ENCODE assay signal across 8 mouse cellular contexts in genomic region chr13:52702201-52702611, GRCm38 (mm10).
DNase-seq lines count a peak whose midpoint lies in the region; ATAC-seq and TF ChIP-seq lines count a peak whose summit lies in the region.

No protein-coding gene starts in this region.

- no peaks in the 10 kb centered on the region for H3K9me3 ChIP-seq in midbrain, embryonic 13.5 days
- no peaks in the 10 kb centered on the region for H3K9me3 ChIP-seq in midbrain, embryonic 16.5 days (replicated peaks; ENCODE audit: control insufficient read depth, low read length, poor library complexity, severe bottlenecking)
- no peaks in the 10 kb centered on the region for H3K9me3 ChIP-seq in limb, embryonic 11.5 days (ENCODE audit: control insufficient read depth, low read length)
- H3K9me3 ChIP-seq in liver, embryonic 12.5 days (replicated peaks), result no peaks in the 10 kb centered on the region
- H3K9me3 ChIP-seq in forebrain, embryonic 14.5 days (replicated peaks; ENCODE audit: control insufficient read depth, low read length), result no peaks in the 10 kb centered on the region

- peak; percentile 8 to 10 for DNase-seq in cerebellum, postnatal 14 days
- DNase-seq in cerebellum, adult 2 months, result no peak
- peak; percentile 38 for DNase-seq in limb, embryonic 11.5 days (ENCODE audit: low spot score)
- DNase-seq in thymus, postnatal 25 days, result peak; percentile 59
- DNase-seq in forebrain, embryonic 14.5 days (ENCODE audit: low spot score), result no peak

- 28% methylated on average over 15 of the region's 15 CpGs for whole genome bisulfite sequencing in cerebellum, adult 2 months
- WGBS in midbrain, embryonic 13.5 days, result 57% methylated on average over 15 of the region's 15 CpGs
- WGBS in midbrain, embryonic 16.5 days, result 40% methylated on average over 15 of the region's 15 CpGs
- 25% methylated on average over 15 of the region's 15 CpGs for WGBS in limb, embryonic 11.5 days
- WGBS in liver, embryonic 12.5 days (ENCODE audit: insufficient replicate concordance), result 46% methylated on average over 15 of the region's 15 CpGs
- 68% methylated on average over 15 of the region's 15 CpGs for WGBS in forebrain, embryonic 14.5 days

- 0 out of 2 replicates have a peak overlapping the region, but pooled peaks have one; percentile 10 for H3K9ac ChIP-seq in midbrain, embryonic 13.5 days (replicated peaks)
- no peak overlapping the region for H3K9ac ChIP-seq in midbrain, embryonic 16.5 days (ENCODE audit: low read depth, low read length)
- no peak overlapping the region for H3K9ac ChIP-seq in limb, embryonic 11.5 days (ENCODE audit: low read length)
- no peak overlapping the region for H3K9ac ChIP-seq in liver, embryonic 12.5 days
- H3K9ac ChIP-seq in forebrain, embryonic 14.5 days (ENCODE audit: low read length), result no peak overlapping the region

- H3K27me3 ChIP-seq in cerebellum, adult 2 months (ENCODE audit: control insufficient read depth, insufficient read depth, low read length), result no peaks in the 10 kb centered on the region
- H3K27me3 ChIP-seq in midbrain, embryonic 13.5 days, result no peaks in the 10 kb centered on the region
- H3K27me3 ChIP-seq in midbrain, embryonic 16.5 days (ENCODE audit: control insufficient read depth, insufficient read depth, low read depth, low read length), result no peaks in the 10 kb centered on the region
- H3K27me3 ChIP-seq in limb, embryonic 11.5 days (ENCODE audit: control insufficient read depth, insufficient read depth, low read length), result no peaks in the 10 kb centered on the region
- H3K27me3 ChIP-seq in liver, embryonic 12.5 days (replicated peaks), result no peaks in the 10 kb centered on the region; the same call in 1 of the 2 replicates
- no peaks in the 10 kb centered on the region for H3K27me3 ChIP-seq in forebrain, embryonic 14.5 days (replicated peaks; ENCODE audit: control insufficient read depth, insufficient read depth, low read length)

- no peaks in the 10 kb centered on the region for H3K4me1 ChIP-seq in cerebellum, adult 2 months (ENCODE audit: control insufficient read depth, insufficient read depth, low read length)
- H3K4me1 ChIP-seq in midbrain, embryonic 13.5 days (replicated peaks), result peaks cover 5% of the 10 kb centered on the region; the same call in 1 of the 2 replicates
- 0 out of 2 replicates have a peak, but pooled peaks cover 2% of the 10 kb centered on the region for H3K4me1 ChIP-seq in midbrain, embryonic 16.5 days (ENCODE audit: control insufficient read depth, insufficient read depth, low read length)
- H3K4me1 ChIP-seq in limb, embryonic 11.5 days (ENCODE audit: control insufficient read depth, insufficient read depth, low read length), result peaks cover 21% of the 10 kb centered on the region
- no peaks in the 10 kb centered on the region for H3K4me1 ChIP-seq in liver, embryonic 12.5 days
- no peaks in the 10 kb centered on the region for H3K4me1 ChIP-seq in forebrain, embryonic 14.5 days (ENCODE audit: control insufficient read depth, insufficient read depth, low read length)

- no peak for TF ChIP-seq POLR2A in cerebellum, adult 2 months (IDR thresholded peaks at IDR 0.05; ENCODE audit: borderline replicate concordance, insufficient read depth, low read length)

- ATAC-seq in midbrain, embryonic 13.5 days, result no peak
- ATAC-seq in midbrain, embryonic 16.5 days, result no peak
- no peak for ATAC-seq in limb, embryonic 11.5 days (ENCODE audit: insufficient number of reproducible peaks, low FRiP score, low TSS enrichment, low read depth)
- no peak for ATAC-seq in liver, embryonic 12.5 days
- ATAC-seq in forebrain, embryonic 14.5 days, result no peak

- H3K4me3 ChIP-seq in cerebellum, adult 2 months (replicated peaks; ENCODE audit: insufficient read depth, low read depth, low read length), result no peak overlapping the region
- no peak overlapping the region for H3K4me3 ChIP-seq in midbrain, embryonic 13.5 days (replicated peaks)
- no peak overlapping the region for H3K4me3 ChIP-seq in midbrain, embryonic 16.5 days (ENCODE audit: low read depth, low read length)
- no peak overlapping the region for H3K4me3 ChIP-seq in limb, embryonic 11.5 days (ENCODE audit: low read depth, low read length)
- H3K4me3 ChIP-seq in liver, embryonic 12.5 days, result no peak overlapping the region
- H3K4me3 ChIP-seq in forebrain, embryonic 14.5 days (ENCODE audit: low read depth, low read length), result no peak overlapping the region

- no peak overlapping the region for H3K4me2 ChIP-seq in midbrain, embryonic 13.5 days (replicated peaks)
- no peak overlapping the region for H3K4me2 ChIP-seq in midbrain, embryonic 16.5 days (ENCODE audit: low read length)
- H3K4me2 ChIP-seq in limb, embryonic 11.5 days (ENCODE audit: low read depth, severe bottlenecking), result no peak overlapping the region
- H3K4me2 ChIP-seq in liver, embryonic 12.5 days, result no peak overlapping the region
- H3K4me2 ChIP-seq in forebrain, embryonic 14.5 days (ENCODE audit: low read length), result no peak overlapping the region

- no peak for TF ChIP-seq CTCF in cerebellum, adult 2 months (IDR thresholded peaks at IDR 0.05; ENCODE audit: borderline replicate concordance, insufficient read depth, low read depth, low read length)

- no peak overlapping the region for H3K27ac ChIP-seq in cerebellum, adult 2 months (ENCODE audit: insufficient read depth, low read length)
- H3K27ac ChIP-seq in midbrain, embryonic 13.5 days, result no peak overlapping the region
- no peak overlapping the region for H3K27ac ChIP-seq in midbrain, embryonic 16.5 days (ENCODE audit: low read length)
- H3K27ac ChIP-seq in limb, embryonic 11.5 days (replicated peaks; ENCODE audit: low read depth, low read length), result no peak overlapping the region
- H3K27ac ChIP-seq in liver, embryonic 12.5 days, result no peak overlapping the region
- no peak overlapping the region for H3K27ac ChIP-seq in forebrain, embryonic 14.5 days (ENCODE audit: low read depth, low read length)

- H3K36me3 ChIP-seq in midbrain, embryonic 13.5 days, result no peaks in the 10 kb centered on the region
- H3K36me3 ChIP-seq in midbrain, embryonic 16.5 days (ENCODE audit: control insufficient read depth, insufficient read depth, low read length), result no peaks in the 10 kb centered on the region
- no peaks in the 10 kb centered on the region for H3K36me3 ChIP-seq in limb, embryonic 11.5 days (ENCODE audit: control insufficient read depth, insufficient read depth, low read length)
- H3K36me3 ChIP-seq in liver, embryonic 12.5 days, result no peaks in the 10 kb centered on the region
- no peaks in the 10 kb centered on the region for H3K36me3 ChIP-seq in forebrain, embryonic 14.5 days (ENCODE audit: control insufficient read depth, insufficient read depth, low read length)

Comparison
In these comparisons a context has a peak if more than half of its experiments do, and no peak if none do; other contexts are left out.
1. DNase-seq: peak in cerebellum, postnatal 14 days (2 of 2), limb, embryonic 11.5 days (single experiment) and thymus, postnatal 25 days (single experiment); none in cerebellum, adult 2 months (0 of 2) and forebrain, embryonic 14.5 days (single experiment).